Mouse (Mus musculus) thymus, postnatal 25 days (tissue): ENCODE measurements around the gene Sbk2.
"Not testable (repeated sequence)": the region's sequence is repeated elsewhere in the genome, so short reads cannot be mapped to it uniquely, and the experiment has no call there.

Experiments used
- DNase-seq: peaks from one replicate; pipeline ENCODE4 v3.0.0; 2022

The Sbk2 gene

DNA sequence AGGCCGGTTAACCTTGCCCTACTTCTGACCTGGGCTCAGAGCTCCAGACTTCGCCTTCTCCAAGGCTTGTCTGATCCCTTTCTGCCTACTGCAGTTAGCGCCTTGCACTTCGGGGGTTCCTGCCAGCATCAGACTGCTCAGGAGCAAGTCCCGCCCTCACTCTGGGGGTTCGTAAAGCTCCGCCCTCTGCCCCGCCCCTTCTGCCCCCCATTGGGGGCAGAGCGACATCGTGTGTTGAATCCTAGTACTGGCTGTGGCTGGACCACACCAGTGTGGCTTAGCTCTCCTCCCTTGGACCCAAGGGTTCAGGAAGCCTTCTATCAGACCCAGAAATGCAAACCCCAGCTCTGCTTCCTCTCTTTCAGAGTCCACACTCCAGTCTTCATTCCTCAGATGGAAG is at the start of gene Sbk2:
Sbk2 (minus strand) TSS at position 135 of the 400 bp plus-strand sequence.
- peak; percentile 87 for DNase-seq

DNA sequence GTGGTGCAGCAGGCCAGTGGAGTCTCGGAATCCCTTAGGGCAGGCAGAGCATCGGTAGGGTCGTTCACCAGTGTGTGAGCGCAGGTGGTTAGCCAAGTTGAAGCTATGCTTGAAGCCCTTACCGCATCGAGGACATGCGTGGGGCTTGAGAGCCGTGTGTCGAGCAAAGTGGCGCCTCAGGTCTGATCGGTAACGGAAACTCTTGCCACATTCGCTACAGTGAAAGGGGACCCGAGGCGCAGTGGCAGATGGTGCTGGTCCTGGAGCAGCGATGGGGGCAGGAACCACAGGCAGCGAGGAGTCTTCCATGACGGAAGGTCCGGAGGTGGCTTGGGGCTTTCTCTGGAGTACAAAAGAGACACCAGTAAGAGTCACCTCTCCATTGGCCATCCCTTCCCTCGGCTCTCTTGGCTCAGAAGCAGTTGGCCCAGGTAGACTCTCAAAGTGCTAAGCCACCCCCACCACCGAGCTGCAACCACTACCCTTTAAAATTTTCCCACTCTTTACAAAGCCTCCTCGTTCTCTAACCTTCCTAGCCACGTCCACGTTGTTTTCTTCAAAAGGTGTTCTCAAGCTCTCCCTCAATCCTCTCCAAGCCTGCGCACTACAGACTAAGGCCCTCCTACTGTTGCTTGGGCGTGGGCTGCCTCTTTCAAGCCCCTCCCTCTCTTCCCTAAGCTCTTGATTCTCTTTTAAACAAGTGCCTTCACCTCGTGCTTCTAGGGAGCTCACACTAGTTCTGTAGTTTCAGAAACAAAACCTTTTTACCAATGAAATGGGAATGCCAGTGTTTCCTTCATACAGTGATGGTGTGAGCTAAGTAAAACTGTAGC is 48.7 kb upstream of the Sbk2 start:
- DNase-seq = no peak

GRCm38 (mm10) chr7:5008229-5008628 is 44.0 kb upstream of the Sbk2 start:
- DNase-seq = no peak

- DNase-seq = not testable (repeated sequence)
These were observed 38.7 kb upstream of the Sbk2 start for GRCm38 (mm10) chr7:5002876-5003275.

DNA sequence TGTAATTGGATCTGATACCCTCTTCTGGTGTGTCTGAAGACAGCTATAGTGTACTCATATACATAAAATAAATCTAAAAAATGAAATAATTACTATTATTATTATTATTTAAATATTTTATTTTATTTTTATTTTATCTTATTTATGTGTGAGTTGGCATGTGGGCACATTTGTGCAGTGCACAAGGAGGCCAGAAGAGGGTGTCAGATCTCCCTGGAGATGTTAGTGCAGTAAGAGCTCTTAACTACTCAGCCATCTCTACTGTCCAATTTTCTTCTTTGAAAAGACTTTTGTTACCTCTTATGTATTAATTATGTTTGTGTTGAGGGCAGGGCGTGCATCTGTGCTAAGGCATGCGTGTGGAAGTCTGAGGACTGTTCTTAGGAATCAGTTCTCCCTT is 35.7 kb upstream of the Sbk2 start:
- peak; percentile 54 for DNase-seq

DNA sequence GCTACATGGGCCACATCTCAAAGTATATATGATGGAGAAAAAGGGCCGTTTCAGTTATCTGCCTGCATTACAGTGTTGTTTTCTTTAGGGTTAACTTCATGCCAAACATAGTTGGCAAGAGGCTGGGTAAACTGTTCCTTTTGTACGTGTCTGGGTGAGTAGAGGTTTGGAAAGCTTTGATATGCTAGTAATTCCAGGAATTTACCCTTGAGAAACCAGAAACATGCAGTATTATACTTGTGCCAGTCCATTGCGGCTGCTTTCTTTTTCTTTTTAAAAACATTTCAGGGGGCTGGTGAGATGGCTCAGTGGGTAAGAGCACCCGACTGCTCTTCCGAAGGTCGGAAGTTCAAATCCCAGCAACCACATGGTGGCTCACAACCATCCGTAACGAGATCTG is 32.7 kb upstream of the Sbk2 start:
- DNase-seq = no peak

DNA sequence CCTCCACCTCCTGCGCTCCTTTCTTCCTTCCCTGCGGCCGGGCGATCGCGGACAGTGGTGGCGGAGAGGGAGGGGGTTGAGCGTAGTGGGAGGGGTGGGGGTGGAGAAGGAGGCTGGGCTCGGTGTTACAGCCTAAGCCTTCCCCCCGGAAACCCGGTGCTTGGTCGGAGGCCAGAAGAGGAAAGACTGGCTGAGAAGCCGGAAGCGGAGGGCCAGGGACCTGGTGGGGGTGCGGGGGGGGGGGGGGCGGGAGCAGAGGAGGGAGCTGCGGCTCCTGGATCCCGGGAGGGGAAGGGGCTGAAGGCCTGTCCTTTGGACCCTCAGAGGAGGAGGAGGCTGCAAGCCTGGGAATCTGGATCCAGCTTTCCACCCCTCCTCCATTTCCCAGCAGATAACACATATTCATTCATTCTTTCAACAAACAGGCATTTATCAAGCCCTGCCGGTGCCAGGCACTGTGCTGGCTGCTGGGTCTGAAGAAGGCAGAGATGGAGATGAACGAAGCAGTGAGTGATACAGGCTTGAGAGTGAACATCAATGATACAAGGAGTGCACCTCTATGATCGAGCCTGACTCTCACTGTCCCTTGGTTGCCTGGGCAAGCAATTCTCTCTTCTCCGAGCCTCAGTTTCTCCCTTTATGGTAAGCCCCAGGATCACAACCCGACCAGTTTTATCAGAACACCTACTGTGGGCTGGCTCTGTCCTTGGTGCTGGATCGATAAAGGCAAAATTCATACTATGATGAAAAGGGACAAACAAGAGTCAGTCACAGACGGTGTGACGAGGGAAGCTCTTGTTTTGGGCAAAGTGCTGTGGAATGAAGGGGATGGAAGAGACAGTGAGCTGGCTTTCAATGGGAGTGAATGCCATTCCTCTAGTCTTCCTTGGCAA is 32.0 kb upstream of the Sbk2 start, which contains the start of gene Zfp579:
Zfp579 (minus strand) TSS at position 156 of the 893 bp plus-strand sequence.
- DNase-seq = peak; percentile 90

GRCm38 (mm10) chr7:4995268-4996002 is 31.2 kb upstream of the Sbk2 start:
- DNase-seq = no peak

DNA sequence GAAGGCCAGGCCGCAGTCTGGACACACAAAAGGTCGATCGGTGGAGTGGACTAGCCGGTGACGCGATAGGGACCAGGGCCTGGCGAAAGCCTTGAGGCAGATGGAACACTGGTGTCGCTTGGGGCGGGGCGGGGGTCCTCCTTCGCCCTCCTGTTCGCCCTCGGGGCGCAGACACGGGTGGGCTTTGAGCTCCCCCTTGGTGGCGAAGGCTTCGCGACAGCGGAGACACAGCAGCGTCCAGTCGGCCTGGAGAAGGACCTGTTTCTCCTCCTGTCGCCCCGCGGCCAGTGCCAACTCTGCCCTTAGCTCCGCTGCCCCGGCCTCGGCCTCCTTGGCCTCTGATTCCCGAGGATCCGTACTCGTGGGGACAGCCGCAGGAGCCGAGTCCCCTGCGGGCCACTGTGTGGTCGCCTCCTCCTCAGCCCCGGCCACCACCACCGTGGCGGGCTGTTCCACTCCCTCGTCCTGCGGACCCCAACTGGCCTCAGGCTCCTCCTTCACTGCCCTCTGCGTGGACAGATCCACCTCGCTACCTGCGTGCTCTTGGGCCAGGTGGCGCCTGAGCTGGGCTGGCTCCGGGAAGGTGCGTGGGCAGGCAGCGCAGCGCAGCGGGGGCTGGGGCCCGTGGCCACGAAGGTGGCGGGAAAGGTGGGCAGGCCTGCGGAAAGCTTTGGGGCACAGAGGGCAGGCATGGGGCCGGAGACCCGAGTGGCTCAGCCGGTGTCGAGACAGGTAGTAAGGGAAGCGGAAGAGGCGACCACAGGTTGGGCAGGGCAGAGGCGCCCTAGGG is 30.0 kb upstream of the Sbk2 start:
- no peak for DNase-seq

DNA sequence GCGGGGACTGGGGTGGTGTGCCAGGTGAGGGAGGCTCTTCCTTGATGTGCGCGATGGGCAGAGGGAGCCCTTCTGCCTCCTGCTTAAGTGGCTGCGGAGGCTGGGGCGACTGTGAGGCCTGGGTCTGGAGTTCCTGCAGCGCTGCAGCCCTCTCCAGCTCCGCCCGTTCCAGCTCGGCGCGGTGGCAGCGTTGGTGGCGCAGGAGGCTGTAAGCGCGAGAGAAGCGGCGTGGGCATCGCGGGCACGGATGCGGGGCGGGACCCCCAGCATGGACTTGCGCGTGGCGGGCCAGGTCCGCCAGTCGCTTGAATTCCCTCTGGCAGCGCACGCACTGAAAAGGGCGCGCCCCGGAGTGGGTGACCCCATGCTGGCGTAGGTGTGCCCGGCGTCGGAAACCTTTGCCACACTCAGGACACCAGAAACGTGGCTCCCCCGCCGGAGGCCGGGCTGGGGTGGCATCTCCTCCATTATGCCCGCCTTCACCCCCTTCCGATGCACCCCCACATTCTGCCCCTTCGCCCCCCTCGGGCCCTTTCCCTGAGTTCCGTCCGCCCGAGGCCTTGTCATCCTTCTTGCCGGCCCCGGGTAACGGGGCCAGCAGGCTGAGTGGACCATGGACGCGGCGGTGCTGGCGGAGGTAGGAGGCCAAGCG is 29.3 kb upstream of the Sbk2 start:
- no peak for DNase-seq

- no peak for DNase-seq
These were observed 24.0 kb upstream of the Sbk2 start for GRCm38 (mm10) chr7:4988250-4988649.

- DNase-seq = no peak
These were observed 12.6 kb upstream of the Sbk2 start for GRCm38 (mm10) chr7:4976832-4977231.

DNA sequence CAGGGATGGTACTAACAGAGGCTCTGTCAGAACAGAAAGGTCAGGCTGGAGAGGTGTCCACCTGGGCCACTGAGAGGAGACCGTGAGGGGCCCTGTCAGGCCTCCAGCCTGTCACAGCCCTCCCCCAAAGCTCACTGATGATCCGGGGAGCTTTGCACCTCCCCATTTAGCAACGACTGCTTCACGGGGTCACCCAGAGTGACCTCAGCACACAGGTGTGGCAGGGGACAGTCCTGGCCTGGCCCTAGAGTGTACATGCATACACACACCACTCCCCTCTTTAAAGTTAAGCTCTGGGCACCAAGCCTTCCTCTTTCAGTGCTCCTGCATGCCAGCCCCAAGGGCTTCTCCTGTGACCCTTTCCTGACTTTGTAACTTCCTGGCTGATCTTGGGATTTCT is 11.2 kb upstream of the Sbk2 start:
- DNase-seq = no peak

- no peak for DNase-seq
These were observed 8.3 kb upstream of the Sbk2 start for GRCm38 (mm10) chr7:4972321-4973047.

- DNase-seq = no peak
These were observed 7.5 kb upstream of the Sbk2 start for GRCm38 (mm10) chr7:4971710-4972109.

DNA sequence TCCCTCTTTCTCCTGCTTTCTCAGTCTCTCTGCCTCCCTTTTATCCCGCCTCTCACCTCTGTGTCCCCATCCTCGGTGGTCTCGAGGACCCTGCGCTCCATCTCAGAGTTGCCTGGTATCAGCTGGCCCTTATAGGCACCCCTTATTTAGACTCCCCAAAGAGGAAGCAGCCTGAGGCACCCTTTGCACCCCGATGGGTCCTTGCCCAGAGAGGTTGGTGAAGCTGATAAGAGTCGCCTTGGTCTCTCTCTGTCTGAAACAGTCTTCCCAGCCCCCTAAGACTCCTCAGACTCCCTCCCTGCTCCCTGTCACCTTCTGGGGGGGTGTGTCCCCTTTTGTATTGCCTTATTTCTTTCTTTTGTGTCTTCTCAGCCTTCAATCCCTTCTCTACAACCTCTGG is 6.9 kb upstream of the Sbk2 start, which contains the start of gene Sbk3:
Sbk3 (minus strand) TSS at position 101 of the 400 bp plus-strand sequence.
- DNase-seq = no peak

DNA sequence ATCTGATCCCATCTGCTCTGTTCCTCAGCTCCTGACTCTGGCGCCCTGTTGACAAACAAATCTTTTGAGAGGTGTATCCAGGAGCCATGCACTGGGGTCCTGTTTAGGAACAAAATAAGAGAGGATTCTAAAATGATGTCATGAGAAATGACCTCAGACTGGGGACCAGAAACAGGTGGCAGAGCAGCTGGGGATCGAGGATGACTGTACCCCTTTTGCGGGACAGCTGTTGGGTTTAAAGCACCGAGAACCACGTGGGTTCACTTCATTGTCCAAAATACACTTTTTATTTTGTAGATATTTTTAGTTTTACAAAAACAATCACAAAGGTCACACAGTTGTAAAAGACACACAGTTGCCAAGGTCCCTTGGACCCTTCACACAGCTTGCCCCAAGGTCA is 782 bp upstream of the Sbk2 start:
- no peak for DNase-seq

GRCm38 (mm10) chr7:4963527-4963926 is 679 bp downstream of the Sbk2 start:
- DNase-seq = no peak

DNA sequence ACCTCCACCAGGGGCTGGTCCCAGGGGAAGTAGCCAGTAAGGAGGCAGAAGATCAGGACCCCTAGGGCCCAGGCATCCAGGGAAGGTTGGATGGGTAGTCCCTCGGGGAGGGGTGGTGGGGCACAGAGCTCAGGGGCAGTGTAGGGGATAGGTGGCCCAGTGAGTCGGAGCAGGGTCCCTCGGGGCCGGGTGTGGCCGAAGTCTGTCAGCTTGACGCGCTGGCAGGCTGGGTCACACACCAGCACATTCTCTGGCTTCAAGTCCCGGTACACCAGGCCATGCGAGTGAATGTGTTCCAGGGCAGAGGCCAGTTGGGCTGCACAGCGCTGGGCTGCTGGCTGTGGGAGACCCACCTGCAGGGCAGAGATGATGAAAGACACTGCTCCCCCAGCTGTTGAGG is 6.8 kb downstream of the Sbk2 start:
- DNase-seq = no peak

DNA sequence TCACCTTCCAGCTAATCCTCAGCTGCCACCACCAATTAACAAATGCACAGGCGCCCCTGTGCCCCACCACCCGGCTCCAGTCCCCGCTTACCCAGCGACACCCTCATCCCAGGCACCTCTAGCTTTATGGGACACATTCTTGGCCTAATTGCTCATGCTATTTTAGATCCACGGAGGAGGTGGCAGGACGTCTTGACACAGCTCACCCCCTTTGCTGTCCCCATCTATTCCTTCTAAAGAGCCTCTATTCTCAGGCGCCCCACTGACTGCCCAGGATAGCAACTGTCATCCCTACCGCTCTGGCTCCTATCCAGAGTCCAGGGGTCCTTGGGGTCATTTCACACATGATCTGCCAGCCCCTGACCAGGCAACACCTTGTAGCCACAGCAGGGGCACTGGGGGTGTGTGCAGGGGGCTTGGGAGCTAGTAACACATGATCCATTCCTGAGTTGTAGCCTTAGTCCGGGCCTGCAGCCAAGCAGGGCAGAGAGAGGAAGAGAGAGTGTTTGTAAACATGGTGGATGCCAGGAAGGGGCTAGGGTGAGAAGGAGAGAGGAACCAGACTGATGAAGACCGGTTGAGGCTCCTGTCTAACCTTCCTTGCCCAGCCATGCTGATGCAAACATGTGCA is 10.3 kb downstream of the Sbk2 start:
- no peak for DNase-seq
